8 mouse cellular contexts compared by ENCODE assay signal in the genomic region with DNA sequence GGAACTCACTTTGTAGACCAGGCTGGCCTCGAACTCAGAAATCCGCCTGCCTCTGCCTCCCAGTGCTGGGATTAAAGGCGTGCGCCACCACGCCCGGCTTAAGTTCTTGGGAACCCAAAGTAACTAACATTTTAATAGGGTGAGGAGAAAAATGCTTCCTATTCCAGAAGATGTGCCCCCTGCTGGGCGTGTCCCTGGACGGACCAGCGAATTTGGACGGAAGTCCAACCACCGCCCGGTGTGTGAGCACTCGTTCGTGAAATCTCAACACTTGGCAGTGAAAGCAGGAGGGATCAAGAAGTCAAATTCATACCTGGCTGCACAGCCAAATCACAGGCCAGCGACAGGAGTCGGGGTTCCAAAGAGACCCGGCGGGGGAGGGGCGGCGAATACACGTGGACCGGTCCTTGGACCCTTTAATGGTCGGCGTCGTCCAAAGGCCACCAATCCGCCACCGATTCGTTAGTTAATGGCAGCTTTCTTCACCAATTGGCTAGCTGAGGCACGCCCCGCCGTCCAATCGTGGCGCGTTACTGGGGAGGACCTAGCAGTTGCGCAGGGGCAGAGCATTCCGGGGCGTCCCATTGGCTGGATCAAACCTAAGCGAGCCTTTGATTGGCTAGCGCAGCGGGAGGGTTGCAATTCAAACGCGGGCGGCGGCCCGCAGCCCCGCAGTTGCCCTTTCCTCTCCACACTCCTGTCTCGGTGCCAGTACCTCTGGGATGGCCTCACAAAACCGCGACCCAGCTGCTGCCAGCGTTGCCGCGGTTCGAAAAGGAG. TPM values are rescaled to one million over a fixed set of nuclear protein-coding genes. Genes with fewer than 3 reads are reported as not detected.
DNase-seq lines count a peak whose midpoint lies in the region; ATAC-seq and TF ChIP-seq lines count a peak whose summit lies in the region.

Ube2c (plus strand) TSS at position 641 of the 780 bp plus-strand sequence.

- peaks cover 33% of the 10 kb centered on the region; the same call in 1 of the 2 replicates for H3K36me3 ChIP-seq in hindbrain, postnatal 0 days (ENCODE audit: insufficient read depth, low read length)

- peak within 1 kb of the TSS; percentile 40; the same call in 1 of the 2 replicates for H3K9ac ChIP-seq in hindbrain, postnatal 0 days (replicated peaks; ENCODE audit: low read length)

- H3K4me2 ChIP-seq in hindbrain, postnatal 0 days (ENCODE audit: low read depth, low read length): peak within 1 kb of the TSS; percentile 99

- peak; percentile 41 for TF ChIP-seq CTCF in gastrocnemius, adult 2 months (IDR thresholded peaks at IDR 0.05)
- peak; percentile 40 for TF ChIP-seq CTCF in hindbrain, postnatal 0 days (IDR thresholded peaks at IDR 0.05; ENCODE audit: low read depth)
- TF ChIP-seq CTCF in left cerebral cortex, adult 2 months (IDR thresholded peaks at IDR 0.05): peak; percentile 26

- intact Hi-C loops in gastrocnemius, adult 2 months (cut with DNase I): no loop called here
- intact Hi-C loops in left cerebral cortex, adult 2 months (cut with DNase I): no loop called here

- H3K27ac ChIP-seq in gastrocnemius, adult 2 months: peak within 1 kb of the TSS; percentile 82
- H3K27ac ChIP-seq in hindbrain, postnatal 0 days: peak within 1 kb of the TSS; percentile 3; the same call in 1 of the 2 replicates
- no peak within 1 kb of the TSS for H3K27ac ChIP-seq in left cerebral cortex, adult 2 months

- ATAC-seq in common myeloid progenitor, adult 5-6 weeks (replicated peaks; ENCODE audit: low read depth, poor library complexity, severe bottlenecking): peak; percentile 99
- ATAC-seq in hindbrain, postnatal 0 days: peak; percentile 100
- peak; percentile 99 for ATAC-seq in megakaryocyte, adult 5-6 weeks (ENCODE audit: poor library complexity, severe bottlenecking)

- H3K4me3 ChIP-seq in gastrocnemius, adult 2 months: peak within 1 kb of the TSS; percentile 83
- peak within 1 kb of the TSS; percentile 73 for H3K4me3 ChIP-seq in hindbrain, postnatal 0 days (ENCODE audit: low read length)
- peak within 1 kb of the TSS; percentile 66 for H3K4me3 ChIP-seq in left cerebral cortex, adult 2 months

- peak; percentile 100 for DNase-seq in ZHBTc4 (ENCODE audit: low read depth, low spot score)
- peak; percentile 98 for DNase-seq in gastrocnemius, adult 2 months
- peak; percentile 99 for DNase-seq in hindbrain, postnatal 0 days (ENCODE audit: low spot score)
- DNase-seq in left cerebral cortex, adult 2 months (ENCODE audit: extremely low spot score in 1 of 2, low spot score in 2 of 2): peak; percentile 97 to 98
- peak; percentile 97 to 99 for DNase-seq in right cerebral cortex, adult 2 months (ENCODE audit: low spot score in 2 of 2)
- DNase-seq in urinary bladder, postnatal 14 days (ENCODE audit: low spot score): peak; percentile 98

- peaks cover 9% of the 10 kb centered on the region for H3K4me1 ChIP-seq in hindbrain, postnatal 0 days (ENCODE audit: insufficient read depth, low read length)

- no peaks in the 10 kb centered on the region for H3K27me3 ChIP-seq in hindbrain, postnatal 0 days (ENCODE audit: insufficient read depth, low read length)

- 2% methylated on average over 53 of the region's 53 CpGs for WGBS in hindbrain, postnatal 0 days

- H3K9me3 ChIP-seq in hindbrain, postnatal 0 days (ENCODE audit: low read length): no peaks in the 10 kb centered on the region

RNA-seq across cellular contexts. Expression of gene Ube2c, which starts in this region (rescaled TPM):
- total RNA-seq in common myeloid progenitor, adult 5-6 weeks (2017): 153 and 159 TPM in 2 replicates
- under 1 TPM; 0.20 to 0.33 TPM for total RNA-seq in gastrocnemius, adult 2 months (2021)
- 61.5 and 70.6 TPM in 2 replicates for total RNA-seq in hindbrain, postnatal 0 days (2014; rRNA removed)
- polyA plus RNA-seq in hindbrain, postnatal 0 days (2015; fragmentation: Nextera tagmentation; extraction: Ambion mirVana): 61.2 and 69.4 TPM in 2 replicates
- under 1 TPM in 1 of 2 experiments, not detected in 1; 0.36 TPM for total RNA-seq in left cerebral cortex, adult 2 months (2021)
- 330 and 340 TPM in 2 replicates for total RNA-seq in megakaryocyte, adult 5-6 weeks (2015)
- total RNA-seq in megakaryocyte, adult 5-6 weeks (2017): 228 and 247 TPM in 2 replicates

Comparison
In these comparisons a context has a peak if more than half of its experiments do, and no peak if none do; other contexts are left out.
1. RNA of gene Ube2c (total RNA-seq): 228 to 340 TPM in megakaryocyte, adult 5-6 weeks, 153 to 159 TPM in common myeloid progenitor, adult 5-6 weeks and 61.5 to 70.6 TPM in hindbrain, postnatal 0 days; 0.36 TPM in left cerebral cortex, adult 2 months and 0.20 to 0.33 TPM in gastrocnemius, adult 2 months; every median in the first group is over 10 times any median in the second.
2. Peak in DNase-seq, H3K4me3 ChIP-seq and H3K27ac ChIP-seq in gastrocnemius, adult 2 months; RNA of the gene not detected or under 1 TPM.
3. Peak in DNase-seq and H3K4me3 ChIP-seq in left cerebral cortex, adult 2 months; RNA of the gene not detected or under 1 TPM.
4. Peak in every context shown above with its lines, with median percentiles within 50 percentile points of each other: DNase-seq, ATAC-seq, H3K4me3 ChIP-seq and CTCF ChIP-seq.